Mouse (Mus musculus) ES-Bruce4 (cell line): Measurements from ENCODE around the gene Kcnq1.

ENCODE experiments used
- CTCF ChIP-seq: IDR thresholded peaks from one replicate; pipeline ENCODE4 v1.8.1; 2011; ENCODE audit warnings: low read depth, low read length
- EP300 ChIP-seq: IDR thresholded peaks from 2 replicates; pipeline ENCODE4 v1.6.1; 2011; ENCODE audit warnings: low read depth, low read length; ENCODE audit not compliant: insufficient read depth
- POLR2A ChIP-seq: IDR thresholded peaks from one replicate; pipeline ENCODE4 v1.8.1; 2011; ENCODE audit warnings: low read length; ENCODE audit not compliant: insufficient read depth

DNA sequence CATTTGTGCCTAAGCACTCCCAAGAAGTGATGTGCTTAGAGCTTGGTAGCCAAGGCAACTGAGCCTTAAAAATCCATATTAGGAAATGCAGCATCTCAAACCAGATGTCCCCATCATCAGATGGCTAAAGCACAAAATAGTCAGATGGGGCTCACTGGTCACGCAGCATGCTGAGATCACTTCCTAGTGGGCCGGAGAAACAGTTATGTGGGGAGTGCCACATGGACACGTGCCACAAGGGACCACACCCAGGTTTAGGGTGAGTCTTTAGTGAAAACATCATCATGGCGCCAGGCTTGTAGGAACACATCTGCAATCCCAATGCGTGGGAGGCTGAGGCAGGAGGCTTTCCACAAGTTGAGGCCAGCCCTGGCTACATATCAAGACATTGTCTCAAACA is 10.4 kb downstream of the Kcnq1 start:
- TF ChIP-seq POLR2A (no peak), EP300 (no peak), CTCF (no peak)
